In genomic region chr4:135266987-135267386, GRCm38 (mm10) we compare ENCODE assay signal across 9 mouse cellular contexts. TPM values are rescaled to one million over a fixed set of nuclear protein-coding genes. Genes with fewer than 3 reads are reported as not detected.
DNase-seq lines count a peak whose midpoint lies in the region; ATAC-seq lines count a peak whose summit lies in the region.
"Had no signal": no experiment of that assay in that cellular context is flagged by ENCODE, and none has a peak within 500 bp of the region (broad histone marks: within the 10 kb centered on the region; RNA-seq: fewer than 3 reads in every experiment).

No protein-coding gene starts in this region.

- H3K4me2 ChIP-seq in limb, embryonic 15.5 days, result no peak overlapping the region

- no peaks in the 10 kb centered on the region for H3K27me3 ChIP-seq in megakaryocyte, embryonic 14.5 days (replicated peaks)
- H3K27me3 ChIP-seq in limb, embryonic 15.5 days, result no peaks in the 10 kb centered on the region

- peaks cover 88% of the 10 kb centered on the region for H3K36me3 ChIP-seq in megakaryocyte, embryonic 14.5 days (replicated peaks; ENCODE audit: low read length)
- H3K36me3 ChIP-seq in limb, embryonic 15.5 days, result 0 out of 2 replicates have a peak, but pooled peaks cover 6% of the 10 kb centered on the region

- ATAC-seq in megakaryocyte, adult 5-6 weeks (ENCODE audit: poor library complexity, severe bottlenecking), result no peak
- ATAC-seq in limb, embryonic 15.5 days (ENCODE audit: insufficient number of reproducible peaks, low FRiP score, low TSS enrichment, low read depth), result no peak

- 0 out of 2 replicates have a peak overlapping the region, but pooled peaks have one; percentile 12 for H3K27ac ChIP-seq in limb, embryonic 15.5 days

- peak overlapping the region; percentile 86 for H3K4me3 ChIP-seq in megakaryocyte, embryonic 14.5 days (replicated peaks)
- no peak overlapping the region for H3K4me3 ChIP-seq in limb, embryonic 15.5 days

- H3K9me3 ChIP-seq in megakaryocyte, embryonic 14.5 days, result no peaks in the 10 kb centered on the region
- no peaks in the 10 kb centered on the region for H3K9me3 ChIP-seq in limb, embryonic 15.5 days
- H3K9me3 ChIP-seq: G1E had no signal

- intact Hi-C loops in heart, postnatal 36 days (cut with DNase I), result loop anchor here (1.0 kb wide), 1 partner anchor 11 kb away; no protein-coding TSS in a partner anchor

- WGBS in limb, embryonic 15.5 days, result 60% methylated on average over 9 of the region's 9 CpGs

- DNase-seq in heart, postnatal 36 days, result peak; percentile 54 to 61
- peak; percentile 25 for DNase-seq in skeletal muscle tissue, adult 2 months (ENCODE audit: low read depth, low spot score)
- no peak for DNase-seq in embryo, embryonic 11 days
- no peak for DNase-seq in frontal cortex, postnatal 10 days (ENCODE audit: low spot score in 2 of 2)
- no peak for DNase-seq in right cerebral cortex, adult 2 months (ENCODE audit: low spot score in 2 of 2)

- H3K4me1 ChIP-seq in megakaryocyte, embryonic 14.5 days, result peaks cover 85% of the 10 kb centered on the region
- H3K4me1 ChIP-seq in limb, embryonic 15.5 days, result peaks cover 36% of the 10 kb centered on the region

- no peak overlapping the region for H3K9ac ChIP-seq in limb, embryonic 15.5 days

RNA-seq across cellular contexts. Expression of gene Clic4, which starts 5.6 kb away (rescaled TPM):
- 19.4 and 27.6 TPM in 2 replicates for polyA plus RNA-seq in megakaryocyte, embryonic 14.5 days (2012; ENCODE audit: insufficient read depth, low replicate concordance)
- 28.4 and 29.7 TPM in 2 replicates for total RNA-seq in megakaryocyte, adult 5-6 weeks (2015)
- 32.3 and 39.2 TPM in 2 replicates for total RNA-seq in megakaryocyte, adult 5-6 weeks (2017)
- total RNA-seq in heart, postnatal 36 days (2021), result 100 to 1,000 TPM; 241 to 254 TPM
- polyA plus RNA-seq in limb, embryonic 15.5 days (2015; fragmentation: Nextera tagmentation; extraction: Ambion mirVana), result 117 and 133 TPM in 2 replicates

Comparison
In these comparisons a context has a peak if more than half of its experiments do, and no peak if none do; other contexts are left out.
1. DNase-seq: peak in heart, postnatal 36 days (2 of 2) and skeletal muscle tissue, adult 2 months (single experiment); none in embryo, embryonic 11 days (single experiment), frontal cortex, postnatal 10 days (0 of 2) and right cerebral cortex, adult 2 months (0 of 2).
2. RNA of gene Clic4, which starts 5.6 kb away (total RNA-seq): 241 to 254 TPM in heart, postnatal 36 days; 28.4 to 39.2 TPM in megakaryocyte, adult 5-6 weeks; every median in the first group is over 4 times any median in the second.